Mouse (Mus musculus) cerebellum, postnatal 14 days (tissue): ENCODE measurements around the gene Lmln.
A peak's percentile ranks its signal among the peaks of the same experiment; 100 is the strongest.
"Not testable (repeated sequence)": the region's sequence is repeated elsewhere in the genome, so short reads cannot be mapped to it uniquely, and the experiment has no call there.

Experiments
- DNase-seq, 2 experiments: peaks; one replicate each; pipeline ENCODE4 v3.0.0; 2021; ENCODE audit warnings: mixed read lengths in 2 of 2

Gene Lmln

GRCm38 (mm10) chr16:33058656-33059055, 3.7 kb upstream of the Lmln start:
- DNase-seq, result not testable (repeated sequence)

- DNase-seq, result no peak
Measured at GRCm38 (mm10) chr16:33059471-33059870, 2.9 kb upstream of the Lmln start.

GRCm38 (mm10) chr16:33060926-33061325, 1.4 kb upstream of the Lmln start:
- DNase-seq, result no peak

DNA sequence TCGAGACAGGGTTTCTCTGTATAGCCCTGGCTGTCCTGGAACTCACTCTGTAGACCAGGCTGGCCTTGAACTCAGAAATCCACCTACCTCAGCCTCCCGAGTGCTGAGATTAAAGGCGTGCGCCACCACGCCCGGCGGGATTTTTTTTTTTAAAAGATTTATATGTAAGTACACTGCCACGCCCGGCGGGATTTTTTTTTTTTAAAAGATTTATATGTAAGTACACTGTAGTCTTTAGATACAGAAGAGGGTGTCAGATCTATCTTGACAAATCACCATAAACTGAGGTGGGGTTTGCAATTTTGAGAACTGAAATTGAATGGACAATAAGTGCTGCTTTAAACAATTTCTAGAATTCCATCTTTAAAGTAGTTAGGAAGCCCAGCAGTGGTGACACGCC, 921 bp upstream of the Lmln start:
- DNase-seq, result no peak

DNA sequence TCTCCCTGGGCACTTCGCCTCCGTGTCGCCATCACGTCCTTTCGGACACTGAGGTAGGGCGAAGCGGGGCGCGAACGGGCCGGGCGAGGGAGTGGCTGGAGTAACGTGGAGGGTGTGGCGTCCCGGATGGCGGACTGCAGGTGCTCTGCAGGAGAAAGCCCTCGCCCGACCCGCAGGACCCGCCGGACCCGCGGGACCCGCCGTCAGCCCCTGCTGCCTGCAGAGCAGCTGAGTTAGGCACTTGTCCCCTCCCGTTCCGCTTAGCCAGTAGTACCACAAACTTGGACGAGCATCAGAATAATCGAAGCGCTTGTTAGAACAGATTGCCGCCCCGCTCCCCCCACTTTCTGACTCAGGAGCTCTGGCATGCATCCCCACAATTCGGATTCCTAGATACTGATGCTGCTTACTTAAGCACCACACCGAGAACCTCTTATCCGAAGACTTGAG, 386 bp downstream of the Lmln start:
- DNase-seq, result no peak

GRCm38 (mm10) chr16:33063267-33063666, 946 bp downstream of the Lmln start:
- DNase-seq, result no peak

GRCm38 (mm10) chr16:33064636-33065035, 2.3 kb downstream of the Lmln start:
- DNase-seq, result peak in 1 of 2 experiments; percentile 8

DNA sequence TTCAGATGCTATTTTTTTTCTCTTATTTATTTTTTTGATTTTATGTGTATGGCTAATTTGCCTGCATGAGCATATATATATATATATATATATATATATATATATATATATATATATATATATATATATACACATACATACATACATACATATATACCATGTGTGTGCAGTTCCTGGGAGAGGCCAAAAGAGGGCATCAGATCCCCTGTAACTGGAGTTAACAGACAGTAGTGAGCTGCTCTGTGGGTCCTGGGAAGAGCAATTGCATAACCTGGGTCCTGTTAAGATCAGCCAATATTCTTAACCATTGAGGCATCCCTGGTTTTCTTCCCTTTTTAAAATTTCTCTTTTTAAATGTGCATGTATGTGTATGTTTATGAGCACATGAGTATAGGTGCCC, 8.6 kb downstream of the Lmln start:
- DNase-seq, result no peak

- no peak for DNase-seq
Measured at GRCm38 (mm10) chr16:33072871-33073557, 10.7 kb downstream of the Lmln start.

DNA sequence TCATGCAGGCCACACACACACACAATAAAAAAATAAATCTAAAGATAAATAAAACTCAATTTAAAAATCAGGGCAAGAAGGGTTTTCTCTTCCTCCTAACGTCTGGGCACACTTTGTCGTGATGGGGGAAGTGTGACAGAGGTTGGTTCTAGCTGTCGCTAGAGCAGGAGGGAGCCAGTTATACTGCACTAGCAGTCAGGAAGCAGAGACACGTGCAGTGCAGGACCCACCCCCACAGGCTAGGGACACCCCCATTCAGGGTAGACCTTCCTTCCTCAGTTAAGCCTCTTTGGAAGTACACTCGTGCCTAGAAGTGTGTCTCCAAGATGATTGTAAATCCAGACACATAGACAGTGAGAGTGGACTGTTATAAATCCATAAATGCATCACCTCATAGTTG, 12.6 kb downstream of the Lmln start:
- no peak for DNase-seq

DNA sequence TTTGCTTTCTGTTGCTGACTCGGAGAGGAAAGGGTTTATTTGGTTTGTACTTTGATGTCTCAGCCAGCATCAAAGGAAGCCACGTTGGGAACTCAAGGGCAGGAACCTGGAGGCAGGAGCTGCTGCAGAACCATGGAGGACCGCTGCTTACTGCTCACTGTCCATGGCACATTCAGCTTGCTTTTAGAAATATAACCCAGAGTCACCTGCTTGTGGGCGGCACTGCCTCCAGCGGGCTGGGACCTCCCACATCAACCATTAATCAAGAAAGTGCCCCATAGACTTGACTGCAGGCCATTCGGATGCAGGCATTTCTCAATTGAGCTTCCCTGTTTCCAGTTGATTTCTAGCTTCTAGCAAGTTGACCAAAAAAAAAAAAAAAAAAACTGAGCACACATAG, 13.8 kb downstream of the Lmln start:
- DNase-seq, result no peak

DNA sequence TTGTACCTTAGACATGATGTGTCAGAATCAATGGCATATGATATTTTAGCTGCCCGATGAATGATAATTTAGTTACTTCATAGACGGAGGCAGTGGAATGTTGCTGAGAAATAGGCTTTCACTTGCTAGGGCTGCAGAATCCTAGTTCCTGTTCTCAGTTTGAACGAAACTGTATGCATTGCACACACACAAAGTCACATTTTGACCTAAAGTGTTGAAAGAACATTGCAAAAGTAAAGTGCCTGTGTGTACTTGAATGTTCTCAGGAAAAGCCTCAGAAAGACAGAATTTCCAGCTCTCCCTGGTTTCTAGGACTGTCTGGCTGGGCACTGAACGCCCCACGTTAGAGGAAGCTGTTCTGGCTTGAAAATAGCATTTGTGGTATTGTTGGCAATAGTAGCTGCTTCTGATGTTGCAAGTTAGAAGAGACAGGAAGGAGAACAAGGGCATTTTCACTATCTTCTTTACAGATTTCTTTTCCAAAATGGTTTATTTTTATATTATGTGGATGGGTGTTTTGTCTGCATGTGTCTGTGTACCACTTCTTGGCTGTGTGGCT, 14.8 kb downstream of the Lmln start:
- DNase-seq, result no peak

DNA sequence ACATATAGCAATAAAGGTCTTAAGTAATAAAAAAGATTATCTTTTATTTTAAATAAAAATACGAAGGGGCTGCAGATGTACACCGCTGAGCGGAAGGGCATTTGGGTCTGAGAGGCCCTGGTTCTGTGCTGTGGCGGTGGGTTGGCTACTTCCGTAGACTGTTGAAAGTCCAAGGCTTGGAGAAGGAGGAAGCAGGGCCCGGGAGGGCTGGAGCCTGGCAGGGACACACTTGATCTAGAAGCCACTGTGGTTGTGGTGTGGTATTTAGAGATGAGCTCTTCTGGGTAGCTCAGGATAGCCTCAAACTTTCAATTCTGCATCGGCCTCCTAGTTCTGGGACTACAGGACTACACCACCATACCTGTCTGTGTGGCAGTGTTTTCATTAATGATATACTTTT, 17.7 kb downstream of the Lmln start:
- no peak for DNase-seq

- DNase-seq, result no peak
Measured at GRCm38 (mm10) chr16:33082951-33083350, 20.6 kb downstream of the Lmln start.

GRCm38 (mm10) chr16:33083996-33084395, 21.7 kb downstream of the Lmln start:
- DNase-seq, result no peak

DNA sequence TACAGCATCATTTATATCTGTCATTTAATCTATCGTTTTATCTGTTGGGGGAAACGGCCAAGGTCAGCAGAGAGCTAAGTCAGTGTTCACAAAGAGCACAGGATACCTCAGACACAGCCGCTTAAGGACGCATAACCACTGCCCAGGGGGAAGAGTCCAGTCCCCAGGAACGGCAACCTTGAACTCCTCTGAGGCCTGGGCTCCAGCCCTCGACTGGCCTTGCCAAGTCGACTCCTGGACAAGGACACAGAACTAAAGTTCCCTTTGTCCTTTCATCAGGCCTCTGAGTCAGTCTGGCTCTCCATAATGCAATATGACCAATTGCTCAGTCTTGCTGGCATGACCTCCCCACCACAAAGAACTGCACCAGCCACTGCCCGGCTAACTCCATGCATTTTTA, 23.3 kb downstream of the Lmln start:
- DNase-seq, result no peak

DNA sequence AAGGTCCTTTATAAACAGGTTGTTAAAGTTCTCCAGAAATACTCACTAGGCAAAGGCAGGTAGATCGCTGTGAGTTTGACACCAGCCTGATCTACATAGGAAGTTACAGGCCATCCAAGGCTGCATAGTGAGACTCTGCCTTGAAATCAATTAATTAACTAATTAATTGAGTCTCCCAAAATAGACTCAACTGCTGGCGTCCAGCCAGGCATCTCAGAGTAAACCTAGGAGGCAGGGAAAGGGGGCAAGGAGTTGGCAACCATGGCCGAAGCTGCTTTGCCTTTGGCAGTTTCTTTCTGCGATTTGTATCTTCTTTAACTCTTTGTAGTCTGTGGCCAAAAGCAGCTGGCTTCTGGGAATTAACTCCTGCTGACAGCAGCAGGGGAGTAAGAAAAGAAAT, 51.4 kb downstream of the Lmln start:
- peak; percentile 34 to 59 for DNase-seq

- peak; percentile 63 to 80 for DNase-seq
Measured at GRCm38 (mm10) chr16:33123373-33123772, 61.1 kb downstream of the Lmln start.

DNA sequence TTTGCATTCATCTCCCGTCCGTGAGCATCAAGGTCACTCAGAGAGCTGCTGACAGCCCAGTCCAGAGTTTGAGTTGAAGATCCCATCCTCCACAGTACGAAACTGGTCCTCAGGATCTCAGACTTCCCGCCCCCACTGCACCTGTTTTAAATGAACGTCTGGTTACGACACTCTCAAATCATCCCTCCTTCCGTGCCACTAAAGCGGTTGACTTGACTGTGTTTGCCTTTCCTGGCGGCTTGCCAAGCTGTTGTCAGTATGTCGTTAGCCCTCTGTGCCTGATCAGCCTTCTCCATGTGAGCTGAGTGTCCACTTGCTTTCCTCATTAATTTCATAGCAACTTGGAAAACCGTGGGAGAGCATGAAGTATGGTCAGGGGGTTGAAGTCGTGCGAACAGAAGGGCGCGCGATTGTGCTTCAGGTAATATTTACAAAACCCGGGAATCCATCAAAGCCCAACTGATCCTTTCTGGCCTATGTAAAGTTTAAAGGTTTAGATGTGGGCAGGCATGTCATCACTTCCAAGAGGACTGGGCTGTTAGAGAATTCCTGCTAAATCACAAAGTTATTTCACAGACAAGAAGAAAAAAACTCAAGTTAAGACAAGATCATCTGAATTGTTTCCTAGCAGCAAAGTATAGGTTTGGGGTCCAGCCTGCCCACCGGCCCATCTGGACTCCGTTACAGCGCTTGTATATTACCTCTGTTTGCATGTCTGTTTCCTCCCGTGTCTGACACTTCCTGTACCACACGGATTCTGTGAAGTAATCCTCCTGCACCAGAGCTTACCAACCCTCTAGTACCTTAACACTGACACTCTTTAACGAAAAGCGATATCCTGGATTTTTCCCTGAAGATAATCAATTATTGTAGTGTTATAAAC, 61.9 kb downstream of the Lmln start:
- DNase-seq, result peak; percentile 61 to 80

- peak in 1 of 2 experiments; percentile 23 for DNase-seq
Measured at GRCm38 (mm10) chr16:33127052-33127451, 64.7 kb downstream of the Lmln start.

DNA sequence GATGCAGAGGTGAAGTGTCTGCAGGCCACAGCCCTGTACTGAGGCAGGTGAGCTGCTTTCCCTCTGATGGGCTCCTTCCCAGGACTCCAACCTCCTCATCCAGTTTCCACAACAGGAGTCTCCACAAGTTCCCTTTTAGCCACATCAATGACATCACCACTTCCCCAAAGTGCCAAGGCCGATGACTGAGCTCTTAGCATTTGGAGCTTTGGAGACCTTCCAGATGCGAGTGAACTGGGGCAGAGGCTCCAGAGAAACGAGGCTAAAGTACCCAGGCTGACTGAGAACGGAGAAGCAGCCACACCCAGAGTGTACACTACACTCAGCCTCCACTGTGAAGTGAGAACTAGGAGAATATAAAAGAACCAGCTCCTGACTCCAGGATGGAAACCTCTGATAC, 68.4 kb downstream of the Lmln start:
- DNase-seq, result no peak

GRCm38 (mm10) chr16:33133186-33133585, 70.9 kb downstream of the Lmln start:
- peak; percentile 21 to 37 for DNase-seq

DNA sequence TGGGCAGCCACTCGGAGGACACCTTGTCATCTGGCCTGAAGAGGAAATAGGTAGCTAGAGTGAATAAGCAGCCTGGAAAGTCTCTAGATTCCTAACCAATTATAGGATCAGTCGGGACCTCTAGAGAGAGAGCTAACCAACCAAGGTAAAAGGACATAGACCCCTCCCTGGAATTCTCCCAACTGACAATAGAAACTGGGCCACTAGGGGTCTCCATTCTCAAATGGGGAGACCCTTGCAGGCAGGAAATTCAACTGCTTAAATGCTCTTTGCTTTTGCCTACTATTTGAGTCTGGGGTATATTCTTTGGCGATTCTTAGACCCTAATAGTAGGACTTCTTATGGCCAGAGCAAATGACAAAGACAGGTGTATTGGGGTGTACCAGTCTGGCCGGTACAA, 72.8 kb downstream of the Lmln start:
- DNase-seq, result no peak

- DNase-seq, result not testable (repeated sequence)
Measured at GRCm38 (mm10) chr16:33139061-33139460, 76.7 kb downstream of the Lmln start.
